In genomic region chr6:5403095-5403815, GRCm38 (mm10) we compare ENCODE assay signal across 8 mouse cellular contexts. TPM values are rescaled to one million over a fixed set of nuclear protein-coding genes. Genes with fewer than 3 reads are reported as not detected.
A peak's percentile ranks its signal among the peaks of the same experiment; 100 is the strongest.
DNase-seq lines count a peak whose midpoint lies in the region; ATAC-seq and TF ChIP-seq lines count a peak whose summit lies in the region.
"Had no signal": no experiment of that assay in that cellular context is flagged by ENCODE, and none has a peak within 500 bp of the region (broad histone marks: within the 10 kb centered on the region; RNA-seq: fewer than 3 reads in every experiment).

No protein-coding gene starts in this region.

- H3K27me3 ChIP-seq in embryonic facial prominence, embryonic 15.5 days, result no peaks in the 10 kb centered on the region
- no peaks in the 10 kb centered on the region for H3K27me3 ChIP-seq in intestine, embryonic 14.5 days (replicated peaks; ENCODE audit: control insufficient read depth, insufficient read depth, low read length)
- no peaks in the 10 kb centered on the region; the same call in 1 of the 2 replicates for H3K27me3 ChIP-seq in neural tube, embryonic 13.5 days

- no peaks in the 10 kb centered on the region for H3K9me3 ChIP-seq in embryonic facial prominence, embryonic 15.5 days (replicated peaks)
- H3K9me3 ChIP-seq in intestine, embryonic 14.5 days (ENCODE audit: control insufficient read depth, low read length), result no peaks in the 10 kb centered on the region
- no peaks in the 10 kb centered on the region for H3K9me3 ChIP-seq in neural tube, embryonic 13.5 days

- H3K36me3 ChIP-seq in embryonic facial prominence, embryonic 15.5 days, result no peaks in the 10 kb centered on the region
- no peaks in the 10 kb centered on the region for H3K36me3 ChIP-seq in intestine, embryonic 14.5 days (ENCODE audit: control insufficient read depth, insufficient read depth, low read length)
- no peaks in the 10 kb centered on the region for H3K36me3 ChIP-seq in neural tube, embryonic 13.5 days

- H3K4me3 ChIP-seq in lung, adult 2 months (replicated peaks; ENCODE audit: extremely low read depth, low read depth, low read length), result no peak overlapping the region
- no peak overlapping the region for H3K4me3 ChIP-seq in embryonic facial prominence, embryonic 15.5 days (replicated peaks)
- H3K4me3 ChIP-seq in intestine, embryonic 14.5 days (ENCODE audit: low read depth, low read length), result no peak overlapping the region
- peak overlapping the region; percentile 27 for H3K4me3 ChIP-seq in neural tube, embryonic 13.5 days

- DNase-seq in lung, adult 2 months, result no peak
- DNase-seq in lung, postnatal 14 days, result no peak
- DNase-seq in intestine, embryonic 14.5 days (ENCODE audit: low spot score), result no peak
- no peak for DNase-seq in cerebellum, adult 8-10 months
- no peak for DNase-seq in gastrocnemius, postnatal 25 days

- TF ChIP-seq CTCF in lung, adult 2 months (IDR thresholded peaks at IDR 0.05; ENCODE audit: insufficient read depth, low read length), result 0 out of 2 replicates have a peak, but pooled peaks have one; percentile 11

- no peak overlapping the region for H3K27ac ChIP-seq in embryonic facial prominence, embryonic 15.5 days (replicated peaks)
- H3K27ac ChIP-seq in intestine, embryonic 14.5 days (ENCODE audit: low read depth), result no peak overlapping the region
- peak overlapping the region; percentile 79 for H3K27ac ChIP-seq in neural tube, embryonic 13.5 days (replicated peaks)
- H3K27ac ChIP-seq: macrophage had no signal

- peak overlapping the region; percentile 27 for H3K4me2 ChIP-seq in embryonic facial prominence, embryonic 15.5 days (replicated peaks)
- H3K4me2 ChIP-seq in intestine, embryonic 14.5 days (ENCODE audit: low read length), result no peak overlapping the region
- H3K4me2 ChIP-seq in neural tube, embryonic 13.5 days, result peak overlapping the region; percentile 53

- TF ChIP-seq POLR2A in lung, adult 2 months (IDR thresholded peaks at IDR 0.05; ENCODE audit: borderline replicate concordance, extremely low read depth, low read depth, low read length), result no peak

- ATAC-seq in embryonic facial prominence, embryonic 15.5 days (ENCODE audit: insufficient number of reproducible peaks, low FRiP score, low TSS enrichment, low read depth), result no peak
- ATAC-seq in intestine, embryonic 14.5 days (replicated peaks; ENCODE audit: low FRiP score, low TSS enrichment, low read depth), result 0 out of 2 replicates have a peak, but pooled peaks have one; percentile 15
- peak; percentile 68 for ATAC-seq in neural tube, embryonic 13.5 days (ENCODE audit: low read depth)

- no peak overlapping the region for H3K9ac ChIP-seq in embryonic facial prominence, embryonic 15.5 days
- H3K9ac ChIP-seq in intestine, embryonic 14.5 days (ENCODE audit: low read length), result no peak overlapping the region
- H3K9ac ChIP-seq in neural tube, embryonic 13.5 days, result peak overlapping the region; percentile 58

- WGBS in lung, adult 2 months, result 43% methylated on average over 18 of the region's 18 CpGs
- WGBS in embryonic facial prominence, embryonic 15.5 days, result 20% methylated on average over 18 of the region's 18 CpGs
- WGBS in intestine, embryonic 14.5 days, result 35% methylated on average over 18 of the region's 18 CpGs
- 12% methylated on average over 18 of the region's 18 CpGs for WGBS in neural tube, embryonic 13.5 days

- no peaks in the 10 kb centered on the region for H3K4me1 ChIP-seq in lung, adult 2 months (ENCODE audit: control insufficient read depth, insufficient read depth, low read length)
- H3K4me1 ChIP-seq in embryonic facial prominence, embryonic 15.5 days, result no peaks in the 10 kb centered on the region
- 0 out of 2 replicates have a peak, but pooled peaks cover under 1% of the 10 kb centered on the region for H3K4me1 ChIP-seq in intestine, embryonic 14.5 days (replicated peaks; ENCODE audit: control insufficient read depth, insufficient read depth, low read length)
- H3K4me1 ChIP-seq in neural tube, embryonic 13.5 days (replicated peaks), result peaks cover 27% of the 10 kb centered on the region

RNA-seq across cellular contexts. Expression of gene Asb4, which starts 20.1 kb away (rescaled TPM):
- 0.26 and 0.89 TPM in 2 replicates for polyA plus RNA-seq in lung, adult 2 months (2012; rRNA removed)
- 16.6 and 19.5 TPM in 2 replicates for polyA plus RNA-seq in embryonic facial prominence, embryonic 15.5 days (2015; fragmentation: Nextera tagmentation; extraction: Ambion mirVana)
- polyA plus RNA-seq in intestine, embryonic 14.5 days (2014; fragmentation: Nextera tagmentation; extraction: Ambion mirVana), result 28.5 and 32.0 TPM in 2 replicates
- polyA plus RNA-seq in neural tube, embryonic 13.5 days (2015; fragmentation: Nextera tagmentation; extraction: Ambion mirVana), result 10.4 and 13.8 TPM in 2 replicates
- total RNA-seq in gastrocnemius, postnatal 25 days (2021), result 10 to 100 TPM in 1 of 2 experiments, 1 to 10 TPM in 1; 6.1 to 10.6 TPM
